Mouse (Mus musculus): ENCODE data around the gene Ap1m2.
"Not testable (repeated sequence)": the region's sequence is repeated elsewhere in the genome, so short reads cannot be mapped to it uniquely, and the experiment has no call there.

DNA sequence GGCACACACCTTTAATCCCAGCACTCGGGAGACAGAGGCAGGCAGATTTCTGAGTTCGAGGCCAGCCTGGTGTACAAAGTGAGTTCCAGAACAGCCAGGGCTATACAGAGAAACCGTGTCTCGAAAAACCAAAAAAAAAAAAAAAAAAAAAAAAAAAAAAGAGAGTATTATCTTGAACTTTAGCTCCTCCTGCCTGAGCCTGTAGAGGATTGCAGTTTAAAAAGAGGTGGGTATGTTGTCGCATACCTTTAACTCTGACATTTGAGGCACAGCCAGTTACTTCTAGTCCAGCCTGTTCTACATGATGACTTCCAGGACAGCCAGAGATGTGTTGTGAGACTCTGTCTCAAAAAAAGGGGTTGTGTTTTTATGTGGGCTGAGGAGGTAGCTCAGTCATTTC, 42.5 kb downstream of the Ap1m2 start:
- not testable (repeated sequence) for TF ChIP-seq GATA1 (IDR thresholded peaks at IDR 0.05; ENCODE audit: borderline replicate concordance, low read length); FLI1 (IDR thresholded peaks at IDR 0.05; ENCODE audit: low read length)

Data from megakaryocyte, embryonic 14.5 days (primary cell).